Mouse (Mus musculus): ENCODE data around the gene Rpl13a. TPM values are rescaled to one million over a fixed set of nuclear protein-coding genes. Genes with fewer than 3 reads are reported as not detected.

Gene Rpl13a
- polyA plus RNA-seq, 1 experiment from 2014 or later: 602 TPM

GRCm38 (mm10) chr7:45167761-45168445, 39.3 kb upstream of the Rpl13a start:
- Histone ChIP-seq H3K27ac (ENCODE audit: low read length) (no peak overlapping the region), H3K9me3 (replicated peaks; ENCODE audit: control insufficient read depth, low read length, poor library complexity, severe bottlenecking) (no peaks in the 10 kb centered on the region), H3K36me3 (ENCODE audit: control insufficient read depth, insufficient read depth, low read length) (no peaks in the 10 kb centered on the region), H3K4me2 (ENCODE audit: low read length) (peak overlapping the region; percentile 22; the same call in 1 of the 2 replicates), H3K27me3 (ENCODE audit: control insufficient read depth, insufficient read depth, low read depth, low read length) (peaks cover 64% of the 10 kb centered on the region), H3K9ac (ENCODE audit: low read depth, low read length) (peak overlapping the region; percentile 14; the same call in 1 of the 2 replicates), H3K4me3 (ENCODE audit: low read depth, low read length) (no peak overlapping the region), H3K4me1 (ENCODE audit: control insufficient read depth, insufficient read depth, low read length) (peaks cover 17% of the 10 kb centered on the region)
- no peak for ATAC-seq
- WGBS: 2% methylated on average over 19 of the region's 19 CpGs

- 22% methylated on average over 9 of the region's 10 CpGs for WGBS
- no peak overlapping the region for H3K4me2 ChIP-seq (ENCODE audit: low read length)
- no peak for ATAC-seq
- H3K9me3 ChIP-seq (replicated peaks; ENCODE audit: control insufficient read depth, low read length, poor library complexity, severe bottlenecking): no peaks in the 10 kb centered on the region
- no peak overlapping the region for H3K4me3 ChIP-seq (ENCODE audit: low read depth, low read length)
- H3K9ac ChIP-seq (ENCODE audit: low read depth, low read length): no peak overlapping the region
- H3K4me1 ChIP-seq (ENCODE audit: control insufficient read depth, insufficient read depth, low read length): peaks cover 20% of the 10 kb centered on the region
- H3K36me3 ChIP-seq (ENCODE audit: control insufficient read depth, insufficient read depth, low read length): no peaks in the 10 kb centered on the region
- no peak overlapping the region for H3K27ac ChIP-seq (ENCODE audit: low read length)
- H3K27me3 ChIP-seq (ENCODE audit: control insufficient read depth, insufficient read depth, low read depth, low read length): peaks cover 64% of the 10 kb centered on the region
These were observed 38.4 kb upstream of the Rpl13a start for GRCm38 (mm10) chr7:45166950-45167401.

DNA sequence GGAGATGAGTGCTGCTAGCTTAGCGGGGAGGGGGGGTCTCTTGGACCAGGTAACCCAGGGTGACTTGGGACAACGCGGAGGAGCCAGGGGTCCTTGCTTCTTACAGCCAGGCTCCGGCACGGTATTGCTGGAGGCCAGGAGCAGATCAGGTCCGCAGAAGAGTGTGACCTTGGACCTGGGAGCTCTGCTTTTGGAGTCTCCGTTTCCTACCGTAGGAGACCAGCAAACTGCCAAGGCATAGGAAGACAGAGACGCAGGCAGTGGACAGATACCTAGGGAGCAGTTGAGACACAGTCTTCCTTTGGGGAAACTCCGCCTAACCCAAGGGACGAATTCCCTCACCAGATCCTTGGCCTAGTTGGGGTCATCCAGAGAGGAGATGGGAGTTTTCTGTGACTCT, 37.1 kb upstream of the Rpl13a start:
- Histone ChIP-seq H3K36me3 (ENCODE audit: control insufficient read depth, insufficient read depth, low read length) (no peaks in the 10 kb centered on the region; the same call in 1 of the 2 replicates), H3K27ac (ENCODE audit: low read length) (no peak overlapping the region), H3K27me3 (ENCODE audit: control insufficient read depth, insufficient read depth, low read depth, low read length) (peaks cover 64% of the 10 kb centered on the region), H3K9me3 (replicated peaks; ENCODE audit: control insufficient read depth, low read length, poor library complexity, severe bottlenecking) (no peaks in the 10 kb centered on the region), H3K4me2 (ENCODE audit: low read length) (no peak overlapping the region), H3K9ac (ENCODE audit: low read depth, low read length) (no peak overlapping the region), H3K4me3 (ENCODE audit: low read depth, low read length) (no peak overlapping the region), H3K4me1 (ENCODE audit: control insufficient read depth, insufficient read depth, low read length) (peaks cover 20% of the 10 kb centered on the region)
- no peak for ATAC-seq
- 41% methylated on average over 11 of the region's 11 CpGs for WGBS

DNA sequence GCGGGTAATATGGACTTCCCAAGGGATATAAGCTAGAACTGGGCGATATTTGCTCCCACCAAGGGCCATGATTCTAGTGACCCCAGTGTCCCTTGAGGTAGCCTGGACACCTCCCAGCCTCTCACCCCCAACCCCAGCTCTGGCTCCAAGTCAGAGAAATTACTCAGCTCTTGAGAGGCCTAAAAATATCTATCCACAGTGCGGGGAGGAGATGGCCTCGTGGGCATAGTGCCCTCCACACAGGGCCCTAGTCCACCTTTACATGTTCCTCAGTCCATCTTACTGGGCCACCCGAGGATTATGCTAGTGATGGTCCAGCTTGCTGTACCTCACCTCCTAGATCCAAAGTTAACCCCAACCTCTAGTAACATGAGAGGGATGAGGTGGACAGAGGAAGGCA, 36.3 kb upstream of the Rpl13a start:
- no peaks in the 10 kb centered on the region for H3K9me3 ChIP-seq (replicated peaks; ENCODE audit: control insufficient read depth, low read length, poor library complexity, severe bottlenecking)
- no peak for ATAC-seq
- H3K27me3 ChIP-seq (ENCODE audit: control insufficient read depth, insufficient read depth, low read depth, low read length): peaks cover 62% of the 10 kb centered on the region
- peaks cover 5% of the 10 kb centered on the region; the same call in 1 of the 2 replicates for H3K36me3 ChIP-seq (ENCODE audit: control insufficient read depth, insufficient read depth, low read length)
- H3K4me2 ChIP-seq (ENCODE audit: low read length): no peak overlapping the region
- peaks cover 20% of the 10 kb centered on the region for H3K4me1 ChIP-seq (ENCODE audit: control insufficient read depth, insufficient read depth, low read length)
- no peak overlapping the region for H3K27ac ChIP-seq (ENCODE audit: low read length)
- no peak overlapping the region for H3K4me3 ChIP-seq (ENCODE audit: low read depth, low read length)
- 68% methylated on average over 5 of the region's 5 CpGs for WGBS
- H3K9ac ChIP-seq (ENCODE audit: low read depth, low read length): no peak overlapping the region

- Histone ChIP-seq H3K27me3 (ENCODE audit: control insufficient read depth, insufficient read depth, low read depth, low read length) (peaks cover 54% of the 10 kb centered on the region), H3K4me3 (ENCODE audit: low read depth, low read length) (peak within 1 kb of the TSS; percentile 36), H3K9me3 (replicated peaks; ENCODE audit: control insufficient read depth, low read length, poor library complexity, severe bottlenecking) (no peaks in the 10 kb centered on the region), H3K9ac (ENCODE audit: low read depth, low read length) (peak within 1 kb of the TSS; percentile 44; the same call in 1 of the 2 replicates), H3K4me1 (ENCODE audit: control insufficient read depth, insufficient read depth, low read length) (peaks cover 20% of the 10 kb centered on the region), H3K36me3 (ENCODE audit: control insufficient read depth, insufficient read depth, low read length) (peaks cover 6% of the 10 kb centered on the region; the same call in 1 of the 2 replicates), H3K27ac (ENCODE audit: low read length) (no peak within 1 kb of the TSS), H3K4me2 (ENCODE audit: low read length) (peak within 1 kb of the TSS; percentile 57)
- WGBS: 1% methylated on average over 39 of the region's 41 CpGs
- no peak for ATAC-seq
These were observed 35.4 kb upstream of the Rpl13a start, which contains the start of gene Slc17a7 for GRCm38 (mm10) chr7:45163735-45164490. Gene Slc17a7, plus strand, starts transcription at chr7:45163949.

DNA sequence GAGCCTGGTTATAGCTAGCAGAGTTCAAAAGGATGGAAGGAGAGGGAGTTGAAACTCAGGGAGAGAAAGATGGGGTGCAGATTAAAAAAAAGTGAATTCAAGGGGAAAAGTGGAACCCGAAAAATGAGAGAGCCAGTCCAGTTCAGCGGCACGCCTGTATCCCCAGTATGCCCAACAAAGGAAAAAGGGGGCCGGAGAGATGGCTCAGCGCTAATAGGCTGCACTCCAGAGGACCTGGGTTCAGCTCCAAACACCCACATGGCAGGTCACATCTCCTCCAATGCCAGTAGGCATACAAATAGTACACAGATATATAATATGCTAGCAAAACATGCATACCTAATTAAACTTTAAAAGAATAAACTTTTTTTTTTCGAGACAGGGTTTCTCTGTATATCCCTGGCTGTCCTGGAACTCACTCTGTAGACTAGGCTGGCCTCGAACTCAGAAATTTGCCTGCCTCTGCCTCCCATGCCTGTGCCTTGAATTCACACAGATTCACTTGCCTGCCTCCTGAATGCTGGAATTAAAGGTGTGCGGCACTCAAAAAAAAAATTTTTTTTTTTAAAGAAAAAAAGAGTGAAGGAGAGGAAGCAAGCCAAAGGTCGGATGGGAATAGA, 34.5 kb upstream of the Rpl13a start:
- ATAC-seq: no peak
- Histone ChIP-seq H3K4me3 (ENCODE audit: low read depth, low read length) (no peak overlapping the region), H3K9me3 (replicated peaks; ENCODE audit: control insufficient read depth, low read length, poor library complexity, severe bottlenecking) (no peaks in the 10 kb centered on the region), H3K9ac (ENCODE audit: low read depth, low read length) (no peak overlapping the region), H3K4me1 (ENCODE audit: control insufficient read depth, insufficient read depth, low read length) (peaks cover 14% of the 10 kb centered on the region), H3K27me3 (ENCODE audit: control insufficient read depth, insufficient read depth, low read depth, low read length) (peaks cover 46% of the 10 kb centered on the region), H3K36me3 (ENCODE audit: control insufficient read depth, insufficient read depth, low read length) (peaks cover 11% of the 10 kb centered on the region; the same call in 1 of the 2 replicates), H3K27ac (ENCODE audit: low read length) (no peak overlapping the region), H3K4me2 (ENCODE audit: low read length) (no peak overlapping the region; the same call in 1 of the 2 replicates)
- 67% methylated on average over 9 of the region's 9 CpGs for WGBS

GRCm38 (mm10) chr7:45162551-45162950, 34.0 kb upstream of the Rpl13a start:
- Histone ChIP-seq H3K36me3 (ENCODE audit: control insufficient read depth, insufficient read depth, low read length) (peaks cover 11% of the 10 kb centered on the region), H3K4me1 (ENCODE audit: control insufficient read depth, insufficient read depth, low read length) (peaks cover 8% of the 10 kb centered on the region), H3K4me2 (ENCODE audit: low read length) (peak overlapping the region; percentile 86), H3K27ac (ENCODE audit: low read length) (peak overlapping the region; percentile 39), H3K9ac (ENCODE audit: low read depth, low read length) (peak overlapping the region; percentile 56), H3K4me3 (ENCODE audit: low read depth, low read length) (peak overlapping the region; percentile 44), H3K9me3 (replicated peaks; ENCODE audit: control insufficient read depth, low read length, poor library complexity, severe bottlenecking) (no peaks in the 10 kb centered on the region), H3K27me3 (ENCODE audit: control insufficient read depth, insufficient read depth, low read depth, low read length) (peaks cover 41% of the 10 kb centered on the region)
- 23% methylated on average over 6 of the region's 6 CpGs for WGBS
- peak; percentile 13; the same call in 1 of the 2 replicates for ATAC-seq

- H3K9me3 ChIP-seq (replicated peaks; ENCODE audit: control insufficient read depth, low read length, poor library complexity, severe bottlenecking): no peaks in the 10 kb centered on the region
- H3K4me3 ChIP-seq (ENCODE audit: low read depth, low read length): peak overlapping the region; percentile 44
- peaks cover 13% of the 10 kb centered on the region for H3K36me3 ChIP-seq (ENCODE audit: control insufficient read depth, insufficient read depth, low read length)
- peaks cover 8% of the 10 kb centered on the region for H3K4me1 ChIP-seq (ENCODE audit: control insufficient read depth, insufficient read depth, low read length)
- peak overlapping the region; percentile 56 for H3K9ac ChIP-seq (ENCODE audit: low read depth, low read length)
- H3K4me2 ChIP-seq (ENCODE audit: low read length): peak overlapping the region; percentile 86
- peaks cover 38% of the 10 kb centered on the region for H3K27me3 ChIP-seq (ENCODE audit: control insufficient read depth, insufficient read depth, low read depth, low read length)
- peak; percentile 94 for ATAC-seq
- 4% methylated on average over 32 of the region's 35 CpGs for WGBS
- peak overlapping the region; percentile 42 for H3K27ac ChIP-seq (ENCODE audit: low read length)
These were observed 33.3 kb upstream of the Rpl13a start for GRCm38 (mm10) chr7:45161612-45162473.
